ENCODE assay signal across 15 mouse cellular contexts in the genomic region with DNA sequence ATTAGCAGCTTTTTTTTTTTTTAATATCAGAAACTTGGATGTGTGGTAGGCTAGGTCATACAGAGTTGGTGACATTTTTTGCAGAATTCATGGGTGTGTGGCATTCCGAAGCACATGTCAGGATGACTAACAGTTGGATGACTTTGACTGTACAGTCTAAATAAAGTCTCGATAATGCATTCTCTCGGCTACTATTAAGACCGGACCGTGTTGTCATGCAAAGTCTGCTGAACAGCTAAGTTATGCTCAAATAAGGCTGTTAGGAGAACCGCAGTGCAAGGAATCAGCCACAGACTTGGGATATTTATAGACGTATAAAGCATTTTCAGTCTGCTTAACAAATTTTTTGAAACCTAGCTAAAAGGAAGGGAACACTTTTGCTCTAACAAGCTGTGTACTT. TPM values are rescaled to one million over a fixed set of nuclear protein-coding genes. Genes with fewer than 3 reads are reported as not detected.
DNase-seq lines count a peak whose midpoint lies in the region; ATAC-seq and TF ChIP-seq lines count a peak whose summit lies in the region.
"Had no signal": no experiment of that assay in that cellular context is flagged by ENCODE, and none has a peak within 500 bp of the region (broad histone marks: within the 10 kb centered on the region; RNA-seq: fewer than 3 reads in every experiment).

No protein-coding gene starts in this region.

- TF ChIP-seq CTCF in layer of hippocampus, adult 2 months (conservative IDR thresholded peaks at IDR 0.05), result no peak
- no peak for TF ChIP-seq CTCF in cortical plate, adult 2 months (IDR thresholded peaks at IDR 0.05; ENCODE audit: extremely low read depth, insufficient read depth, low read length)

- no peak overlapping the region for H3K4me3 ChIP-seq in layer of hippocampus, adult 2 months
- H3K4me3 ChIP-seq in cortical plate, adult 2 months (ENCODE audit: insufficient read depth, low read length), result no peak overlapping the region
- H3K4me3 ChIP-seq: embryonic facial prominence, embryonic 12.5 days; liver, embryonic 15.5 days had no signal

- H3K27ac ChIP-seq in layer of hippocampus, adult 2 months, result peak overlapping the region; percentile 43; the same call in 1 of the 2 replicates
- H3K27ac ChIP-seq in cortical plate, adult 2 months (ENCODE audit: insufficient read depth, low read length), result no peak overlapping the region
- H3K27ac ChIP-seq: embryonic facial prominence, embryonic 12.5 days; hindbrain, embryonic 14.5 days; kidney, postnatal 0 days; liver, embryonic 15.5 days had no signal

- peak; percentile 58 for ATAC-seq in frontal cortex, adult (ENCODE audit: low TSS enrichment)

- peaks cover 7% of the 10 kb centered on the region; the same call in 1 of the 2 replicates for H3K4me1 ChIP-seq in cortical plate, adult 2 months (ENCODE audit: control insufficient read depth, insufficient read depth, low read length)

- no peak for DNase-seq in frontal cortex, postnatal 10 days (ENCODE audit: low spot score in 2 of 2)
- DNase-seq in layer of hippocampus, adult 2 months (ENCODE audit: low spot score in 2 of 2), result no peak
- DNase-seq in layer of hippocampus, adult 11-12 months (ENCODE audit: low spot score), result no peak
- DNase-seq in 3T3-L1 (ENCODE audit: low read depth, low spot score), result peak; percentile 80
- DNase-seq in urinary bladder, adult 2 months (ENCODE audit: low spot score), result no peak
- no peak for DNase-seq in cerebellum, adult 18-20 months
- DNase-seq: adrenal gland, adult 8-10 months; cerebellum, postnatal 25 days; left cerebral cortex, postnatal 4 days had no signal

- 0 out of 2 replicates have a peak, but pooled peaks have one; percentile 23 for TF ChIP-seq POLR2A in cortical plate, adult 2 months (IDR thresholded peaks at IDR 0.05; ENCODE audit: extremely low read depth, insufficient read depth, low read length)

RNA-seq across cellular contexts. Expression of gene Klf6, which starts 10.1 kb away (rescaled TPM):
- 10 to 100 TPM; 25.0 to 27.3 TPM for total RNA-seq in layer of hippocampus, adult 2 months (2021)
- 25.7 and 27.5 TPM in 2 replicates for polyA plus RNA-seq in cortical plate, adult 2 months (2012; rRNA removed)
- polyA plus RNA-seq in urinary bladder, adult 2 months (2012; rRNA removed), result 50.0 and 53.2 TPM in 2 replicates
